Mouse (Mus musculus) intestine, postnatal 0 days (tissue): ENCODE data around the gene Atp5h. TPM values are rescaled to one million over a fixed set of nuclear protein-coding genes. Genes with fewer than 3 reads are reported as not detected.

Experiments used
- ATAC-seq: fragments of 200-750 bp; cut with Nextera tagmentation; 2 replicates; pipeline ENCODE4 v1.8.0; 2017; ENCODE audit warnings: mild to moderate bottlenecking, moderate TSS enrichment, moderate library complexity
- H3K27ac ChIP-seq: fragments of 300-500 bp; sonication (generic); 2 replicates; pipeline ENCODE4 v1.5.1; 2014; ENCODE audit warnings: mild to moderate bottlenecking, low read depth, low read length, moderate library complexity
- H3K27me3 ChIP-seq: fragments of 300-500 bp; sonication (generic); replicated peaks from 2 replicates; pipeline ENCODE4 v1.6.1; 2014; ENCODE audit warnings: low read length, mixed read lengths; ENCODE audit not compliant: control insufficient read depth, insufficient read depth
- H3K36me3 ChIP-seq: fragments of 300-500 bp; sonication (generic); 2 replicates; pipeline ENCODE4 v1.6.1; 2014; ENCODE audit warnings: mild to moderate bottlenecking, moderate library complexity; ENCODE audit not compliant: control insufficient read depth, insufficient read depth
- H3K4me1 ChIP-seq: fragments of 300-500 bp; sonication (generic); replicated peaks from 2 replicates; pipeline ENCODE4 v1.6.1; 2014; ENCODE audit warnings: antibody characterized with exemption, low read length, mixed read lengths; ENCODE audit not compliant: control insufficient read depth, insufficient read depth
- H3K4me2 ChIP-seq: fragments of 300-500 bp; sonication (generic); replicated peaks from 2 replicates; pipeline ENCODE4 v1.6.1; 2014; ENCODE audit warnings: low read depth, mild to moderate bottlenecking, moderate library complexity
- H3K4me3 ChIP-seq: fragments of 300-500 bp; sonication (generic); 2 replicates; pipeline ENCODE4 v1.5.1; 2014; ENCODE audit warnings: low read depth, low read length
- H3K9ac ChIP-seq: fragments of 300-500 bp; sonication (generic); 2 replicates; pipeline ENCODE4 v1.6.1; 2014; ENCODE audit warnings: mild to moderate bottlenecking, low read depth, low read length
- H3K9me3 ChIP-seq: fragments of 300-500 bp; sonication (generic); 2 replicates; pipeline ENCODE4 v1.6.1; 2016; ENCODE audit warnings: mixed run types; ENCODE audit not compliant: control insufficient read depth
- CTCF ChIP-seq: sonication (generic); IDR thresholded peaks from 2 replicates; pipeline ENCODE4 v1.5.1; 2016; ENCODE audit warnings: low read depth, mild to moderate bottlenecking, control low read depth, antibody characterized with exemption, moderate library complexity
- WGBS: fragments of 180-500 bp; shearing (Covaris S2); extraction: QIAGEN DNeasy Blood & Tissue Kit; methylation state at CpG from one replicate; pipeline ENCODE4 v1.1.7; 2014; 5-methylcytosine and 5-hydroxymethylcytosine counted together
- microRNA-seq: library from miRNA; unstranded; fragments of <30 nt; microRNA quantifications from one replicate; pipeline ENCODE4, GENCODE M21; 2016
- polyA plus RNA-seq: library from polyadenylated mRNA; unstranded; fragments of >200 nt; fragmentation: Nextera tagmentation; extraction: Ambion mirVana; gene quantifications from 2 replicates; pipeline ENCODE4 v1.2.1, GENCODE M21; 2015

Gene Atp5h
- polyA plus RNA-seq, 1 experiment from 2014 or later, result 1,272 TPM

- H3K27me3 ChIP-seq, result peaks cover 14% of the 10 kb centered on the region
- peak overlapping the region; percentile 56 for H3K4me3 ChIP-seq
- 7% methylated on average over 26 of the region's 28 CpGs for WGBS
- H3K27ac ChIP-seq, result no peak overlapping the region
- H3K4me2 ChIP-seq, result peak overlapping the region; percentile 93
- TF ChIP-seq CTCF, result no peak
- ATAC-seq, result peak; percentile 20; the same call in 1 of the 2 replicates
- no peaks in the 10 kb centered on the region for H3K36me3 ChIP-seq
- no peaks in the 10 kb centered on the region for H3K9me3 ChIP-seq
- H3K9ac ChIP-seq, result peak overlapping the region; percentile 50
- H3K4me1 ChIP-seq, result no peaks in the 10 kb centered on the region
These were observed 52.9 kb downstream of the Atp5h start for GRCm38 (mm10) chr11:115366706-115367394.

GRCm38 (mm10) chr11:115366039-115366705, 53.6 kb downstream of the Atp5h start:
- Histone ChIP-seq H3K27ac (no peak overlapping the region), H3K27me3 (peaks cover 14% of the 10 kb centered on the region), H3K36me3 (no peaks in the 10 kb centered on the region), H3K4me2 (peak overlapping the region; percentile 93), H3K9me3 (no peaks in the 10 kb centered on the region), H3K4me3 (no peak overlapping the region), H3K9ac (no peak overlapping the region), H3K4me1 (no peaks in the 10 kb centered on the region)
- no peak for TF ChIP-seq CTCF
- no peak for ATAC-seq
- WGBS, result 51% methylated on average over 7 of the region's 7 CpGs

Small RNA genes lying within 50 kb of the gene (microRNA-seq; reads per million reads assigned to microRNA genes)
- not detected for gene Mir3968

Other genes starting within 250 kb of the Atp5h start
- 19.2 and 20.1 TPM in 2 replicates for gene Tmem104, start 232.5 kb downstream of the Atp5h start, polyA plus RNA-seq
- 35.0 and 35.7 TPM in 2 replicates for gene Nat9, start 232.1 kb downstream of the Atp5h start, polyA plus RNA-seq
- not detected in 2 replicates for gene Grin2c, start 152.7 kb downstream of the Atp5h start, polyA plus RNA-seq
- gene Fdxr, start 142.9 kb downstream of the Atp5h start, polyA plus RNA-seq, result 8.0 and 8.2 TPM in 2 replicates
- gene Fads6, start 122.3 kb downstream of the Atp5h start, polyA plus RNA-seq, result 0.26 and 0.55 TPM in 2 replicates
- gene Otop2, start 112.8 kb downstream of the Atp5h start, polyA plus RNA-seq, result 0.05 TPM in 1 of 2 replicates, not detected in the other
- 0.05 and 0.09 TPM in 2 replicates for gene Ush1g, start 97.9 kb downstream of the Atp5h start, polyA plus RNA-seq
- 2.3 and 4.3 TPM in 2 replicates for gene Otop3, start 85.2 kb downstream of the Atp5h start, polyA plus RNA-seq
- gene Hid1, start 52.2 kb downstream of the Atp5h start, polyA plus RNA-seq, result 10.8 and 12.1 TPM in 2 replicates
- 3.5 and 3.9 TPM in 2 replicates for gene Cdr2l, start 38.0 kb downstream of the Atp5h start, polyA plus RNA-seq
- gene Mrpl58, start 16.2 kb downstream of the Atp5h start, polyA plus RNA-seq, result 143 and 145 TPM in 2 replicates
- 17.5 and 18.6 TPM in 2 replicates for gene Kctd2, start 166 bp upstream of the Atp5h start, polyA plus RNA-seq
- 0.64 and 1.1 TPM in 2 replicates for gene Trim80, start 20.6 kb upstream of the Atp5h start, polyA plus RNA-seq
- 3.0 and 3.4 TPM in 2 replicates for gene Slc16a5, start 42.5 kb upstream of the Atp5h start, polyA plus RNA-seq
- 6.9 and 7.0 TPM in 2 replicates for gene Armc7, start 55.7 kb upstream of the Atp5h start, polyA plus RNA-seq
- 189 and 194 TPM in 2 replicates for gene Nt5c, start 71.9 kb upstream of the Atp5h start, polyA plus RNA-seq
- 255 and 263 TPM in 2 replicates for gene Jpt1, start 94.4 kb upstream of the Atp5h start, polyA plus RNA-seq
- gene Sumo2, start 116.3 kb upstream of the Atp5h start, polyA plus RNA-seq, result 404 and 414 TPM in 2 replicates
- gene Nup85, start 144.5 kb upstream of the Atp5h start, polyA plus RNA-seq, result 30.4 and 31.5 TPM in 2 replicates
- gene Mrps7, start 184.0 kb upstream of the Atp5h start, polyA plus RNA-seq, result 51.6 and 52.2 TPM in 2 replicates
- 5.7 and 5.8 TPM in 2 replicates for gene Gga3, start 184.1 kb upstream of the Atp5h start, polyA plus RNA-seq
- gene Mif4gd, start 193.0 kb upstream of the Atp5h start, polyA plus RNA-seq, result 43.0 and 48.9 TPM in 2 replicates
- gene Slc25a19, start 208.3 kb upstream of the Atp5h start, polyA plus RNA-seq, result 19.1 and 19.5 TPM in 2 replicates